Mouse (Mus musculus): ENCODE data around the gene Rab3ip. TPM values are rescaled to one million over a fixed set of nuclear protein-coding genes. Genes with fewer than 3 reads are reported as not detected.

Rab3ip gene
- total and polyA plus RNA-seq, 3 experiments: 14.0 to 15.2 (median 14.4) TPM

DNA sequence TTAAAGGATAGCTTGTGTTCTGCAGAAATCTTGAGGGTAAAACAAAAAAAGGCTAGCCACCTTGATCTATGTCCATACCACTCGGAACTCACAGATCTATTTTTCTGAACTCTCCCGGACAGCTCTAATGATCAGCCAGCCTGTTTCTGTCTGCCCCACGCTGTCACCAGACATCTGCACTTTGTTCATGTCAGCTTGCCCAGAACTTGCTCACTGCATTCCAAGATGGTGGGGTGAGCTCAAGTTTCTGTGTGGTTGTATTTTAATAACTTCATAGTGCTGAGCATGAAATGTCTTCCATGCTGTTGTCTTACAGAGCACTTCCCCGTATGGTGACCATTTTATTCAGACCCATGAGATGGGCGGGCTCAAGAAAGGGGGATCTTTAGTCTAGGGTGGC is 14.7 kb upstream of the Rab3ip start:
- H3K9me3 ChIP-seq (replicated peaks): no peaks in the 10 kb centered on the region
- no peaks in the 10 kb centered on the region for H3K4me1 ChIP-seq (ENCODE audit: insufficient read depth, low read depth, low read length)
- TF ChIP-seq TAL1 (conservative IDR thresholded peaks at IDR 0.05; ENCODE audit: low read depth, low read length) (no peak), CTCF (IDR thresholded peaks at IDR 0.05; ENCODE audit: low read depth, low read length) (no peak), GATA2 (IDR thresholded peaks at IDR 0.05; ENCODE audit: borderline replicate concordance, low read depth, low read length) (no peak), GATA1 (IDR thresholded peaks at IDR 0.05; ENCODE audit: borderline replicate concordance, low read length) (no peak), POLR2AphosphoS5 (IDR thresholded peaks at IDR 0.05; ENCODE audit: insufficient replicate concordance, low read depth, low read length) (no peak)
- H3K4me3 ChIP-seq (ENCODE audit: low read depth, low read length): no peak overlapping the region
- no peak for DNase-seq (ENCODE audit: low spot score)
- no peaks in the 10 kb centered on the region for H3K36me3 ChIP-seq (replicated peaks)
- ATAC-seq (ENCODE audit: extremely low read depth, insufficient number of reproducible peaks, low FRiP score, poor library complexity, severe bottlenecking): no peak
- peaks cover 3% of the 10 kb centered on the region for H3K27me3 ChIP-seq (ENCODE audit: insufficient read depth, low read length)

DNA sequence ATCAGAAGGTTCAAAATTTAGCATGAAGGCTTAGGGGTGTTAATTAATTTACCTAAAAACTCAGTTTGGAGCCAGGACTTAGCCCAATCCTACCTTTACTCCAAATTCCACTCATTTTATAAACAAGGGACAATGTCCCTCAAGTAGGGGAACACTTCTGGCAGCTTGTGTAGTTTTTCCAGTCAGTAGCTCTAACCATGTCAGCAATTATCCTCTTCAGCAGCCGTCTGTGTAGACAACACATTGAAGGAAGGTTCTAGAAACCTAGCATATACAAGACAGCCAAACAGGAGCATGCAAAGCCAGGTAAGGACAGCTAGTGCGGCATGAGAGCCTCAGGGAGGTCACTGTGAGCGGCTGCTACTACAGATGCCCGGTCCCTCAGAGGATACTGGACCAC is 14.0 kb upstream of the Rab3ip start:
- Histone ChIP-seq H3K27me3 (ENCODE audit: insufficient read depth, low read length) (peaks cover 3% of the 10 kb centered on the region), H3K36me3 (replicated peaks) (no peaks in the 10 kb centered on the region), H3K4me3 (ENCODE audit: low read depth, low read length) (no peak overlapping the region), H3K9me3 (replicated peaks) (no peaks in the 10 kb centered on the region), H3K4me1 (ENCODE audit: insufficient read depth, low read depth, low read length) (no peaks in the 10 kb centered on the region)
- TF ChIP-seq CTCF (IDR thresholded peaks at IDR 0.05; ENCODE audit: low read depth, low read length) (no peak), GATA1 (IDR thresholded peaks at IDR 0.05; ENCODE audit: borderline replicate concordance, low read length) (no peak), POLR2AphosphoS5 (IDR thresholded peaks at IDR 0.05; ENCODE audit: insufficient replicate concordance, low read depth, low read length) (no peak), TAL1 (conservative IDR thresholded peaks at IDR 0.05; ENCODE audit: low read depth, low read length) (no peak), GATA2 (IDR thresholded peaks at IDR 0.05; ENCODE audit: borderline replicate concordance, low read depth, low read length) (no peak)
- DNase-seq (ENCODE audit: low spot score): no peak
- ATAC-seq (ENCODE audit: extremely low read depth, insufficient number of reproducible peaks, low FRiP score, poor library complexity, severe bottlenecking): no peak

DNA sequence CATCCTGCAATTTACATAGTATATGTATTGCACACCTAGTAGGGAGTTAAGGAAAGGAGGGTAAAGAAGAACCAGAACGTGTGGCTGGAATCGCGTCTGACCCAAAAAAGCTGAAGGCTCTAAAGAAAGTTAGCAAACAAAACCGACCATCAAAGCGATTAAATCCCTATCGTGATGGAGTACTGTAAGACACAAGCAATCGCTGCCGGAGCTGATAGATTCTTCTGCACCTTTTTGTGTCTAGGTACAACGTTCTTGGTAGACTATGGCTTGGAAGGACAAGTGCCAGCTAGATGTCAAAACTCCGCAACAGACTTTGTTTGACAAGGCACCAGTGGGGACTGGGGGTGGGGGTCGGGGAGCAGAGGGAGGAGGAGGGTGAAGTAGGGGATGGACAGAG is 13.5 kb upstream of the Rab3ip start:
- no peak for TF ChIP-seq GATA2 (IDR thresholded peaks at IDR 0.05; ENCODE audit: borderline replicate concordance, low read depth, low read length)
- H3K4me3 ChIP-seq (ENCODE audit: low read depth, low read length): no peak overlapping the region
- peaks cover 7% of the 10 kb centered on the region for H3K27me3 ChIP-seq (ENCODE audit: insufficient read depth, low read length)
- ATAC-seq (ENCODE audit: extremely low read depth, insufficient number of reproducible peaks, low FRiP score, poor library complexity, severe bottlenecking) (no peak), DNase-seq (ENCODE audit: low spot score) (no peak)
- H3K36me3 ChIP-seq (replicated peaks): no peaks in the 10 kb centered on the region
- H3K4me1 ChIP-seq (ENCODE audit: insufficient read depth, low read depth, low read length): no peaks in the 10 kb centered on the region
- no peaks in the 10 kb centered on the region for H3K9me3 ChIP-seq (replicated peaks)

DNA sequence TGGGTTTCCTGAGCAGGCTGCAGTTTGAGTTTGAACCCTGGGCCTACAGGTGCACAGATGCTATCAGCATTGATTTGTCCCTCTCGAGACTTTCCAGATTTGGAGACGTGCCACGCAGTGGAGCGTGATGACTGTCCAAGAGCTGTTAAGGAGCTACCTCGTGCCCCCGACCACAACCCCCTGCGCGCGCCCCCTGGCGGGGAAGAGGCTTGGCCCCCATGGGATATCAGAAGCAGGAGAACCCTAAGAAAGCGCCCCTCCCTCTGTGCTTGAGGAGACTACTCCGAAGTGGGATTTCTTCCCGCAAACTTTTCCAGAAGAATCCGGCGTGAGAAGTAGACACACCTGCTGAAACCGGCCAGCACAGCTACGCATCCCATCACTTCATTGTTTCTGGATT is 12.2 kb upstream of the Rab3ip start:
- H3K9me3 ChIP-seq (replicated peaks): no peaks in the 10 kb centered on the region
- no peak for DNase-seq (ENCODE audit: low spot score)
- H3K36me3 ChIP-seq (replicated peaks): no peaks in the 10 kb centered on the region
- H3K27me3 ChIP-seq (ENCODE audit: insufficient read depth, low read length): peaks cover 11% of the 10 kb centered on the region
- TF ChIP-seq TAL1 (conservative IDR thresholded peaks at IDR 0.05; ENCODE audit: low read depth, low read length) (no peak), POLR2AphosphoS5 (IDR thresholded peaks at IDR 0.05; ENCODE audit: insufficient replicate concordance, low read depth, low read length) (no peak), GATA2 (IDR thresholded peaks at IDR 0.05; ENCODE audit: borderline replicate concordance, low read depth, low read length) (no peak), GATA1 (IDR thresholded peaks at IDR 0.05; ENCODE audit: borderline replicate concordance, low read length) (no peak), CTCF (IDR thresholded peaks at IDR 0.05; ENCODE audit: low read depth, low read length) (no peak)
- no peak overlapping the region for H3K4me3 ChIP-seq (ENCODE audit: low read depth, low read length)
- no peak for ATAC-seq (ENCODE audit: extremely low read depth, insufficient number of reproducible peaks, low FRiP score, poor library complexity, severe bottlenecking)
- H3K4me1 ChIP-seq (ENCODE audit: insufficient read depth, low read depth, low read length): no peaks in the 10 kb centered on the region; the same call in 1 of the 2 replicates

DNA sequence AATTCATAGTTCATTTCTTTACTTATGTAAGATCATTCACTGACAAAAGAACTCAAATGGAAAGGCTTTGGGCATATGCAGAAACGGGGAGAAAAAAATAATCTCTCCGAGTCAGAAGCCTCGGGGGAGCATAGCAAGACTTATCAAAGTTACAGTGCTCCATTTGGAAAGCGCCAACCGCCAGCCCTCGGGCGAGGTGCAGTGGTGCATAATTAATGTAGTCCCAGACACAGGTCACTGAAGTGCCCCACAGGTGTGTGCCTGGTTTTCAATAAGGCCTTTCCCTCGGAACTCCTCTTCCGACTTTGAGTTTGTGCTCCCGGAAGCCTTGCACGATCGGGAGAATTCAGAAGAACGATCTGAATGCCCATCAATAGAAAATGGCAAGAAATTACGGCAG is 11.6 kb upstream of the Rab3ip start:
- Histone ChIP-seq H3K36me3 (replicated peaks) (no peaks in the 10 kb centered on the region), H3K9me3 (replicated peaks) (no peaks in the 10 kb centered on the region), H3K27me3 (ENCODE audit: insufficient read depth, low read length) (peaks cover 14% of the 10 kb centered on the region), H3K4me3 (ENCODE audit: low read depth, low read length) (no peak overlapping the region), H3K4me1 (ENCODE audit: insufficient read depth, low read depth, low read length) (no peaks in the 10 kb centered on the region; the same call in 1 of the 2 replicates)
- no peak for TF ChIP-seq TAL1 (conservative IDR thresholded peaks at IDR 0.05; ENCODE audit: low read depth, low read length)
- TF ChIP-seq GATA2 (IDR thresholded peaks at IDR 0.05; ENCODE audit: borderline replicate concordance, low read depth, low read length): no peak
- no peak for TF ChIP-seq GATA1 (IDR thresholded peaks at IDR 0.05; ENCODE audit: borderline replicate concordance, low read length)
- TF ChIP-seq CTCF (IDR thresholded peaks at IDR 0.05; ENCODE audit: low read depth, low read length): no peak
- TF ChIP-seq POLR2AphosphoS5 (IDR thresholded peaks at IDR 0.05; ENCODE audit: insufficient replicate concordance, low read depth, low read length): no peak
- DNase-seq (ENCODE audit: low spot score) (no peak), ATAC-seq (ENCODE audit: extremely low read depth, insufficient number of reproducible peaks, low FRiP score, poor library complexity, severe bottlenecking) (no peak)

DNA sequence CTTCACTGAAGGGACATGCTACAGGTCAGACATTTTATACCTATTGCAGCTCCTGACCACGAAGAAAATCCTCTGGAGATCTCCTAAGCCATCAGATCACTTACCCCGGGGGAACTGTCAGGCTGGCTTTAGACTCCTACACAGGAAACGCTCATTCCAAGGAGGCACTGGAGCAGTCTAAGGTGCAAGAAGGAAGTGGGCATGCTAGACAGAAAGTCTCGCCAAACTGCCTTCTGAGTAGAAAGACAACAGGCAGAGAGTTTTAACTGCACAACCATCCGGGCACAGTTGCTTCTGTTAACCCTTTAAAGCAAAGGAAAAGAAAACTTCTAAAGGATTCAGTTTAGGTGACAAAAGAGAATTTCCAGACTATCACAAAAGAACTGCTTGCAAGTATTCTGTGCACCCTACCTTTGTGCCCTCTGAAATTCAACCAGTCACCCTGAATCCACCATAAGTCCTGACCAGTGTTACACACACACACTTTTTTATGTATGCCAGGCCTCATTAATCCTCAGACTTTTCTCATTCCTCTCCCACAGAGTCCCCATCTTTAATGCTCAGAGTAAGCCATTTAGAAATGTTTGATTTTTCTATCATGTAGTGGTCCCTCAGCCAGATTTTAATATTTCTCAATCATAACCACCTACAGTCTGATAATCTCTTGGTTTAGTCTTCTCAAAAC is 7.4 kb upstream of the Rab3ip start:
- no peaks in the 10 kb centered on the region for H3K36me3 ChIP-seq (replicated peaks)
- ATAC-seq (ENCODE audit: extremely low read depth, insufficient number of reproducible peaks, low FRiP score, poor library complexity, severe bottlenecking) (no peak), DNase-seq (ENCODE audit: low spot score) (no peak)
- H3K4me3 ChIP-seq (ENCODE audit: low read depth, low read length): no peak overlapping the region
- no peaks in the 10 kb centered on the region; the same call in 1 of the 2 replicates for H3K4me1 ChIP-seq (ENCODE audit: insufficient read depth, low read depth, low read length)
- TF ChIP-seq GATA2 (IDR thresholded peaks at IDR 0.05; ENCODE audit: borderline replicate concordance, low read depth, low read length) (no peak), CTCF (IDR thresholded peaks at IDR 0.05; ENCODE audit: low read depth, low read length) (no peak), GATA1 (IDR thresholded peaks at IDR 0.05; ENCODE audit: borderline replicate concordance, low read length) (no peak), POLR2AphosphoS5 (IDR thresholded peaks at IDR 0.05; ENCODE audit: insufficient replicate concordance, low read depth, low read length) (no peak), TAL1 (conservative IDR thresholded peaks at IDR 0.05; ENCODE audit: low read depth, low read length) (no peak)
- H3K27me3 ChIP-seq (ENCODE audit: insufficient read depth, low read length): peaks cover 15% of the 10 kb centered on the region; the same call in 1 of the 2 replicates
- no peaks in the 10 kb centered on the region for H3K9me3 ChIP-seq (replicated peaks)
